Mouse (Mus musculus) hindbrain, embryonic 16.5 days (tissue): ENCODE data around the gene Coq10a. TPM values are rescaled to one million over a fixed set of nuclear protein-coding genes. Genes with fewer than 3 reads are reported as not detected.
"Not testable (repeated sequence)": the region's sequence is repeated elsewhere in the genome, so short reads cannot be mapped to it uniquely, and the experiment has no call there.

Experiments used
- ATAC-seq: fragments of 200-750 bp; cut with Nextera tagmentation; 2 replicates; pipeline ENCODE4 v1.8.0; 2017; ENCODE audit warnings: moderate TSS enrichment, moderate library complexity
- H3K27ac ChIP-seq: fragments of 300-500 bp; sonication (generic); 2 replicates; pipeline ENCODE4 v1.5.1; 2014; ENCODE audit warnings: low read depth, mild to moderate bottlenecking, control low read depth, low read length, moderate library complexity
- H3K27me3 ChIP-seq: fragments of 300-500 bp; sonication (generic); replicated peaks from 2 replicates; pipeline ENCODE4 v1.6.1; 2014; ENCODE audit warnings: low read length; ENCODE audit not compliant: control insufficient read depth, insufficient read depth
- H3K36me3 ChIP-seq: fragments of 300-500 bp; sonication (generic); 2 replicates; pipeline ENCODE4 v1.6.1; 2014; ENCODE audit warnings: mild to moderate bottlenecking, low read length, moderate library complexity, mixed read lengths; ENCODE audit not compliant: control insufficient read depth, insufficient read depth
- H3K4me1 ChIP-seq: fragments of 300-500 bp; sonication (generic); 2 replicates; pipeline ENCODE4 v1.6.1; 2014; ENCODE audit warnings: low read depth, low read length; ENCODE audit not compliant: control insufficient read depth, insufficient read depth
- H3K4me2 ChIP-seq: fragments of 300-500 bp; sonication (generic); 2 replicates; pipeline ENCODE4 v1.6.1; 2014; ENCODE audit warnings: mild to moderate bottlenecking, low read length, control low read depth, moderate library complexity
- H3K4me3 ChIP-seq: fragments of 300-500 bp; sonication (generic); 2 replicates; pipeline ENCODE4 v1.5.1; 2014; ENCODE audit warnings: mild to moderate bottlenecking, low read length, control low read depth, moderate library complexity
- H3K9ac ChIP-seq: fragments of 300-500 bp; sonication (generic); 2 replicates; pipeline ENCODE4 v1.6.1; 2014; ENCODE audit warnings: low read depth, mild to moderate bottlenecking, control low read depth, low read length, moderate library complexity
- H3K9me3 ChIP-seq: fragments of 300-500 bp; sonication (generic); 2 replicates; pipeline ENCODE4 v1.6.1; 2014; ENCODE audit warnings: mild to moderate bottlenecking, low read length, moderate library complexity; ENCODE audit not compliant: control insufficient read depth
- WGBS: fragments of 180-500 bp; shearing (Covaris S2); extraction: QIAGEN DNeasy Blood & Tissue Kit; methylation state at CpG from one replicate; pipeline ENCODE4 v1.1.7; 2014; 5-methylcytosine and 5-hydroxymethylcytosine counted together
- polyA plus RNA-seq: library from polyadenylated mRNA; unstranded; fragments of >200 nt; fragmentation: Nextera tagmentation; extraction: Ambion mirVana; gene quantifications from 2 replicates; pipeline ENCODE4 v1.2.1, GENCODE M21; 2015

Coq10a gene
- polyA plus RNA-seq, 1 experiment from 2014 or later: 11.4 TPM

DNA sequence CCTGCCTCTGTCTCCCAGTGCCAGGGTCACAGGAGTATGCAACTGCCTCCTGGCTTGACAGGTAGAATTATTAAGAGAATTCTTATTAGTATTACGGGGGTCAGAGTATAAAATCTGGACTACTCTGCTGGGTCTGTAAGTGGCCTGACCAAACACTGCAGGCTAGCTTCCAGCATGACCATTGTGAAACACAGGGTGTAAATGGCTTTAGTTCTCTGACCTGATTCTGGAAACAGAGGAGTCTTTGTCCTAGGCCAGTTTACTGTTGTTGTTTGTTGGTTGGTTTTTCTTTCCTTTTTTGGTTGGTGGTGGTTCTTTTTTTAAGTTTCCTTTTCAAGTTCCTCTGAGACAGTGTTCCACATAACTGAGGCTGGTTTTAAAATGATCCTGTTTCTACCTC, 25.4 kb downstream of the Coq10a start:
- Histone ChIP-seq H3K27me3 (no peaks in the 10 kb centered on the region), H3K4me2 (no peak overlapping the region), H3K4me3 (no peak overlapping the region), H3K27ac (no peak overlapping the region), H3K9me3 (no peaks in the 10 kb centered on the region), H3K36me3 (no peaks in the 10 kb centered on the region), H3K9ac (no peak overlapping the region), H3K4me1 (peaks cover 17% of the 10 kb centered on the region)
- ATAC-seq: no peak
- WGBS: 90% methylated on average over 1 of the region's 1 CpGs

DNA sequence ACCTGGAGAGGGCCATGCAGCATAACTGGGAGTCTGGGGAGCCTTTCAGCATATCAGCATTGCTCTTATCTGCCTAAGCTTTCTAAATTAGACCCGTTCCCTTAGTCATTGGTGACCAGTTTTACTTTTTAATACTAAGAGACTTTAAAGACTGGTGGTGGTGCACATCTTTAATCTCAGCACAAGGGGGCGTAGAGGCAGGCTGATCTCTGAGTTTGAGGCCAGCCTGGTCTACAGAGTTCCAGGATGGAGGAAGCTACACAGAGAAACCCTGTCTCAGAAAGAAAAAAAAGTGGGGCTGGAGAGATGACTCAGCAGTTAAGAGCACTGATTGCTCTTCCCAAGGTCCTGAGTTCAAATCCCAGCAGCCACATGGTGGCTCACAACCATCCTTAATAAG, 28.5 kb downstream of the Coq10a start:
- ATAC-seq: no peak
- H3K27ac ChIP-seq: no peak overlapping the region
- no peaks in the 10 kb centered on the region for H3K27me3 ChIP-seq
- no peaks in the 10 kb centered on the region for H3K9me3 ChIP-seq
- no peaks in the 10 kb centered on the region for H3K36me3 ChIP-seq
- peaks cover 20% of the 10 kb centered on the region for H3K4me1 ChIP-seq
- no peak overlapping the region for H3K4me3 ChIP-seq
- H3K4me2 ChIP-seq: no peak overlapping the region
- H3K9ac ChIP-seq: no peak overlapping the region
- WGBS: 84% methylated on average over 2 of the region's 2 CpGs

- Histone ChIP-seq H3K4me2 (peak overlapping the region; percentile 71), H3K4me3 (peak overlapping the region; percentile 84), H3K27ac (no peak overlapping the region), H3K4me1 (peaks cover 18% of the 10 kb centered on the region), H3K9me3 (no peaks in the 10 kb centered on the region), H3K27me3 (no peaks in the 10 kb centered on the region), H3K36me3 (no peaks in the 10 kb centered on the region), H3K9ac (no peak overlapping the region)
- no peak for ATAC-seq
- WGBS: 60% methylated on average over 2 of the region's 2 CpGs
Observed at GRCm38 (mm10) chr10:128338948-128339347, 29.8 kb downstream of the Coq10a start.

GRCm38 (mm10) chr10:128338415-128338814, 30.4 kb downstream of the Coq10a start:
- no peak for ATAC-seq
- Histone ChIP-seq H3K9ac (peak overlapping the region; percentile 90), H3K9me3 (no peaks in the 10 kb centered on the region), H3K4me1 (peaks cover 18% of the 10 kb centered on the region), H3K4me3 (peak overlapping the region; percentile 84), H3K27ac (peak overlapping the region; percentile 94), H3K4me2 (peak overlapping the region; percentile 71), H3K36me3 (no peaks in the 10 kb centered on the region), H3K27me3 (no peaks in the 10 kb centered on the region)
- WGBS: 26% methylated on average over 5 of the region's 5 CpGs

GRCm38 (mm10) chr10:128337306-128338181, 31.3 kb downstream of the Coq10a start, which contains the start of gene Cs:
Cs (plus strand) TSS chr10:128337734.
- H3K4me2 ChIP-seq: peak within 1 kb of the TSS; percentile 91
- peaks cover 18% of the 10 kb centered on the region for H3K4me1 ChIP-seq
- under 1% methylated on average over 58 of the region's 61 CpGs for WGBS
- H3K9me3 ChIP-seq: no peaks in the 10 kb centered on the region
- peak within 1 kb of the TSS; percentile 84 for H3K4me3 ChIP-seq
- no peaks in the 10 kb centered on the region for H3K36me3 ChIP-seq
- ATAC-seq: peak; percentile 99
- H3K27me3 ChIP-seq: no peaks in the 10 kb centered on the region
- peak within 1 kb of the TSS; percentile 94 for H3K27ac ChIP-seq
- H3K9ac ChIP-seq: peak within 1 kb of the TSS; percentile 90

DNA sequence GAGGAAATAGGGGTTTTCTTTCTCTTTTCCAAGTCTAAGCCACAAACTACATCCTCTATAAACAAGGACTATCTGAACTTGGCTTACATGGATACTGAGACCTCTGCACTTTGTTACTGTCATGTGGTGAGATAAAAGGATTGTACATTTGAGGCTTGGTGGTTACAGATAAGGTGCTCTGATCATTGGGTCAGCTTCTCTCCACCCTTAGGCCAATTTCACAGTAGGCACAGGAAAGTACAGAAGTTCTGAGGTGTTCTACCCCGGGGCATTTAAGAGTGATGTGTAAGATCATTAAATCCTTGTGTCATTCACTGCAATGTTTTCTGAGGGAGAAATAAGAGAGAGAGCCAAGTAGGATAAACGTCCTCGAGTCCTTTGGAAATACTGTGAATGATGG, 32.2 kb downstream of the Coq10a start:
- Histone ChIP-seq H3K36me3 (no peaks in the 10 kb centered on the region), H3K4me3 (no peak overlapping the region), H3K4me1 (peaks cover 18% of the 10 kb centered on the region), H3K27ac (no peak overlapping the region), H3K4me2 (peak overlapping the region; percentile 91; the same call in 1 of the 2 replicates), H3K27me3 (no peaks in the 10 kb centered on the region), H3K9ac (no peak overlapping the region), H3K9me3 (no peaks in the 10 kb centered on the region)
- WGBS: 89% methylated on average over 3 of the region's 3 CpGs
- no peak for ATAC-seq

DNA sequence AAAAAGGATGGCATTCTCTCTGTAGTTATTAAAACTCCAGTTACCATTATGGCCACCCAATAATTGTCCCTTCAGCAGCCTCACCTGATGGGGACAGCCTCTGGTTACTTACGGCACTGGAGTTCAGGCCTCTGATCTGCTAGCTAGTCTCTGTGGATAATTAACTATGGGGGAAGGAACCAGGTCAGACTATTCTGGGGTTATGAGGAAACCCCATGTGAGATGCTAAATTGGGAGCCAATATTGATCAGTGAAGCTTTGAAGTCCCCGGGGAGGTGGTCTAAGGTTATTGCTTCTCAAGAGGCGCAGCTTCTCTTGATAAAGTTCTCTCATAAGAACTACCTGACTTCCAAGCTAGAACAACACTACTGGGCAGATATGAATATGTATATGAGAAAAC, 32.6 kb downstream of the Coq10a start:
- Histone ChIP-seq H3K4me3 (no peak overlapping the region), H3K4me2 (no peak overlapping the region), H3K9me3 (no peaks in the 10 kb centered on the region), H3K27ac (no peak overlapping the region), H3K27me3 (no peaks in the 10 kb centered on the region), H3K9ac (no peak overlapping the region), H3K4me1 (peaks cover 18% of the 10 kb centered on the region), H3K36me3 (no peaks in the 10 kb centered on the region)
- no peak for ATAC-seq
- WGBS: 95% methylated on average over 3 of the region's 3 CpGs

DNA sequence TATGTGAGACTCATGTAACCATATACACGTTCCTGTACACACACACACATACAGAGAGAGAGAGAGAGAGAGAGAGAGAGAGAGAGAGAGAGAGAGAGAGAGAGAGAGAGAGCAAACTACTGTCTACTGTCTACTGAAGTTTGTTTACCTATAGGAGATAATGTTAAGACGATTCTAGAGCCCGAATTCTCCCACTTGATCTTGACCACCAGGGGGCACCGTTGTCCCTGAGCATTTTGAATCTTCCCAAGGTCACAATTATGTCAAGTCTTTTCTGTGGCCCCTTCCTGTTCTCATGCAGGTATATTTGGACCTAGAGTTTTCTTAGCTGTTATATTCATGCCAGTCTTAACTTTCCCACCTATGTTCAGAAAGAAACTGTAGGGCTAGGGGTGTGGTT, 33.2 kb downstream of the Coq10a start:
- 4% methylated on average over 4 of the region's 4 CpGs for WGBS
- H3K9ac ChIP-seq: no peak overlapping the region
- peaks cover 18% of the 10 kb centered on the region for H3K4me1 ChIP-seq
- no peak overlapping the region for H3K27ac ChIP-seq
- H3K4me3 ChIP-seq: no peak overlapping the region
- no peaks in the 10 kb centered on the region for H3K36me3 ChIP-seq
- no peak overlapping the region for H3K4me2 ChIP-seq
- no peak for ATAC-seq
- H3K9me3 ChIP-seq: no peaks in the 10 kb centered on the region
- no peaks in the 10 kb centered on the region for H3K27me3 ChIP-seq

- not testable (repeated sequence) for H3K36me3 ChIP-seq, H3K9me3 ChIP-seq, H3K4me2 ChIP-seq, H3K4me1 ChIP-seq, H3K9ac ChIP-seq, ATAC-seq, H3K27ac ChIP-seq, H3K4me3 ChIP-seq, H3K27me3 ChIP-seq
- 80% methylated on average over 5 of the region's 6 CpGs for WGBS
Observed at GRCm38 (mm10) chr10:128332358-128333249, 36.2 kb downstream of the Coq10a start.
